In the genomic region with DNA sequence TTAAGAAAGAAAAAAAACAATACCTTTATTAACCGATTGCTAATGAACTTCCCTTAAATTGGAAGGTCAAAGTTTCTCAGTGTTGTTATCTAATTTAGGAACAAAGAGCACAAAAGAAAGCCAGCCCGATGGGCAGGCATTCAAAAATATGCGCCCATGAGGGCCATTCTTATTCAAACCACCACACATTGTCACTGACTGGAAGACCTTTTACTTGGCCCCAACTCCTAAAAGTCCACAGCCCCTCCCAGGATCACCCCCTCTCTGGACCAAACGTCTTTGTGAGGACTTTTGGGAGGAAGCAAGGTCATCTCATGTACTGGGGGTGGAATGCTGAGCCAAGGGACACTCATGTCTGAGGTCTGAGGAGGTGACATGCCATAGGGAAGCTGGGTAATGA, we compare ENCODE assay signal across 23 mouse cellular contexts. TPM values are rescaled to one million over a fixed set of nuclear protein-coding genes. Genes with fewer than 3 reads are reported as not detected.
A peak's percentile ranks its signal among the peaks of the same experiment; 100 is the strongest.
DNase-seq lines count a peak whose midpoint lies in the region; ATAC-seq and TF ChIP-seq lines count a peak whose summit lies in the region.
"Had no signal": no experiment of that assay in that cellular context is flagged by ENCODE, and none has a peak within 500 bp of the region (broad histone marks: within the 10 kb centered on the region; RNA-seq: fewer than 3 reads in every experiment).

No protein-coding gene starts in this region.

- H3K9me3 ChIP-seq in heart, embryonic 11.5 days (replicated peaks; ENCODE audit: control insufficient read depth, low read length), result no peaks in the 10 kb centered on the region
- no peaks in the 10 kb centered on the region for H3K9me3 ChIP-seq in ES-E14 (ENCODE audit: control insufficient read depth, insufficient read depth, low read depth, low read length)
- H3K9me3 ChIP-seq: embryonic facial prominence, embryonic 12.5 days; embryonic facial prominence, embryonic 15.5 days; forebrain, embryonic 15.5 days; heart, embryonic 10.5 days had no signal

- TF ChIP-seq CTCF in olfactory bulb, adult 2 months (IDR thresholded peaks at IDR 0.05; ENCODE audit: insufficient read depth, low read depth, low read length), result no peak

- H3K4me3 ChIP-seq in heart, embryonic 11.5 days (ENCODE audit: low read depth, low read length), result no peak overlapping the region
- H3K4me3 ChIP-seq in ES-E14 (ENCODE audit: insufficient read depth in 1 of 2, low read depth in 1 of 2, low read length in 2 of 2, poor library complexity in 1 of 2, severe bottlenecking in 1 of 2), result peak overlapping the region; percentile 8 to 15; a peak in 3 of 4 replicates
- H3K4me3 ChIP-seq in olfactory bulb, adult 2 months (ENCODE audit: insufficient read depth, low read depth, low read length), result no peak overlapping the region
- H3K4me3 ChIP-seq: embryonic facial prominence, embryonic 12.5 days; embryonic facial prominence, embryonic 15.5 days; forebrain, embryonic 15.5 days; heart, adult 2 months; heart, embryonic 10.5 days had no signal

- no peaks in the 10 kb centered on the region for H3K36me3 ChIP-seq in heart, embryonic 11.5 days (ENCODE audit: control insufficient read depth, insufficient read depth, low read length)
- H3K36me3 ChIP-seq in ES-E14 (ENCODE audit: control insufficient read depth, insufficient read depth, low read length, poor library complexity, severe bottlenecking), result no peaks in the 10 kb centered on the region
- H3K36me3 ChIP-seq: embryonic facial prominence, embryonic 12.5 days; embryonic facial prominence, embryonic 15.5 days; forebrain, embryonic 15.5 days; heart, embryonic 10.5 days had no signal

- H3K9ac ChIP-seq in heart, embryonic 11.5 days (ENCODE audit: low read depth, low read length), result no peak overlapping the region
- peak overlapping the region; percentile 26; the same call in 1 of the 2 replicates for H3K9ac ChIP-seq in ES-E14 (ENCODE audit: insufficient read depth, low read depth, low read length, poor library complexity, severe bottlenecking)
- H3K9ac ChIP-seq: embryonic facial prominence, embryonic 12.5 days; embryonic facial prominence, embryonic 15.5 days; forebrain, embryonic 15.5 days; hindbrain, embryonic 14.5 days had no signal

- ATAC-seq in heart, embryonic 11.5 days (replicated peaks; ENCODE audit: insufficient number of reproducible peaks, low FRiP score, low TSS enrichment), result no peak
- ATAC-seq: forebrain, embryonic 15.5 days; hindbrain, postnatal 0 days; inflammation-experienced regulatory T-cells, adult 6 months; intestine, embryonic 16.5 days had no signal

- WGBS in heart, embryonic 11.5 days (ENCODE audit: insufficient replicate concordance), result 64% methylated on average over 4 of the region's 4 CpGs
- 55% methylated on average over 4 of the region's 4 CpGs for WGBS in olfactory bulb, adult 2 months

- in situ Hi-C loops in ES-E14 (cut with MboI; ENCODE audit: low sequenced_read_pairs in 2 of 2, unreplicated experiment in 2 of 2), result no loop called here

- TF ChIP-seq POLR2A in olfactory bulb, adult 2 months (IDR thresholded peaks at IDR 0.05; ENCODE audit: insufficient read depth, low read depth, low read length), result no peak

- no peak overlapping the region for H3K4me2 ChIP-seq in heart, embryonic 11.5 days
- H3K4me2 ChIP-seq: embryonic facial prominence, embryonic 12.5 days; embryonic facial prominence, embryonic 15.5 days; forebrain, embryonic 15.5 days; hindbrain, embryonic 14.5 days had no signal

- DNase-seq in heart, adult 11 months, result peak; percentile 89
- DNase-seq in testis, postnatal 14 days (ENCODE audit: low spot score), result peak; percentile 32
- DNase-seq in testis, postnatal 10 days (ENCODE audit: low spot score), result no peak
- DNase-seq in ES-E14 (ENCODE audit: low read depth, low spot score), result peak; percentile 93
- no peak for DNase-seq in right cerebral cortex, adult 18-20 months
- no peak for DNase-seq in kidney, adult 11 months
- DNase-seq: adrenal gland, postnatal 10 days; adrenal gland, postnatal 36 days; cerebellum, adult 18-20 months; cerebellum, adult 9-10 months; cerebellum, postnatal 14 days; gastrocnemius, postnatal 25 days; heart, adult 2 months had no signal

- no peaks in the 10 kb centered on the region for H3K4me1 ChIP-seq in heart, embryonic 11.5 days (ENCODE audit: control insufficient read depth, insufficient read depth, low read length)
- H3K4me1 ChIP-seq in ES-E14 (ENCODE audit: control insufficient read depth in 2 of 2, insufficient read depth in 2 of 2, low read length in 2 of 2, poor library complexity in 1 of 2), result peaks cover 2 to 8% of the 10 kb centered on the region in 2 experiments
- peaks cover 5% of the 10 kb centered on the region for H3K4me1 ChIP-seq in olfactory bulb, adult 2 months (ENCODE audit: control insufficient read depth, insufficient read depth, low read length)
- H3K4me1 ChIP-seq: embryonic facial prominence, embryonic 12.5 days had no signal

- H3K27me3 ChIP-seq in heart, embryonic 11.5 days (ENCODE audit: control insufficient read depth, insufficient read depth, low read length), result no peaks in the 10 kb centered on the region; the same call in 1 of the 2 replicates
- H3K27me3 ChIP-seq: embryonic facial prominence, embryonic 12.5 days; forebrain, embryonic 15.5 days had no signal

- no peak overlapping the region for H3K27ac ChIP-seq in heart, embryonic 11.5 days (ENCODE audit: low read depth, low read length)
- H3K27ac ChIP-seq in ES-E14 (ENCODE audit: insufficient read depth, low read depth, low read length, poor library complexity, severe bottlenecking), result peak overlapping the region; percentile 96
- H3K27ac ChIP-seq in olfactory bulb, adult 2 months (ENCODE audit: insufficient read depth, low read depth, low read length), result peak overlapping the region; percentile 37; the same call in 1 of the 2 replicates
- H3K27ac ChIP-seq: embryonic facial prominence, embryonic 12.5 days; embryonic facial prominence, embryonic 15.5 days; forebrain, embryonic 15.5 days; heart, adult 2 months; heart, embryonic 10.5 days; hindbrain, embryonic 14.5 days; hindbrain, postnatal 0 days had no signal

TF ChIP-seq in ES-E14, 5 proteins besides CTCF, POLR2A, EP300 and RAD21:
- TF ChIP-seq CHD2 (IDR thresholded peaks at IDR 0.05; ENCODE audit: low read depth, low read length) (peak; percentile 78), MAFK (IDR thresholded peaks at IDR 0.05; ENCODE audit: insufficient read depth, low read depth, low read length) (no peak)

RNA-seq across cellular contexts. Expression of gene Jam2, which starts 4.7 kb away (rescaled TPM):
- polyA plus RNA-seq in heart, embryonic 11.5 days (2014; fragmentation: Nextera tagmentation; extraction: Ambion mirVana), result 8.1 and 9.8 TPM in 2 replicates
- 225 and 328 TPM in 2 replicates for total RNA-seq in ES-E14 (2012; rRNA removed)
- not detected in 2 replicates for polyA plus RNA-seq in olfactory bulb, adult 2 months (2012; ENCODE audit: insufficient read depth, insufficient read length, low replicate concordance, missing spikeins)

RNA-seq across cellular contexts. Expression of gene Mrpl39, which starts 33.6 kb away (rescaled TPM):
- polyA plus RNA-seq in heart, embryonic 11.5 days (2014; fragmentation: Nextera tagmentation; extraction: Ambion mirVana), result 51.4 and 53.0 TPM in 2 replicates
- 56.4 and 66.3 TPM in 2 replicates for total RNA-seq in ES-E14 (2012; rRNA removed)
- not detected in 2 replicates for polyA plus RNA-seq in olfactory bulb, adult 2 months (2012; ENCODE audit: insufficient read depth, insufficient read length, low replicate concordance, missing spikeins)

Comparison
In these comparisons a context has a peak if more than half of its experiments do, and no peak if none do; other contexts are left out.
1. DNase-seq: peak in heart, adult 11 months (single experiment), testis, postnatal 14 days (single experiment) and ES-E14 (single experiment); none in testis, postnatal 10 days (single experiment), right cerebral cortex, adult 18-20 months (single experiment) and kidney, adult 11 months (single experiment).
2. H3K4me3 ChIP-seq: peak in ES-E14 (2 of 2); none in heart, embryonic 11.5 days (single experiment) and olfactory bulb, adult 2 months (single experiment).
3. RNA of gene Mrpl39, which starts 33.6 kb away (polyA plus RNA-seq): 51.4 to 53.0 TPM in heart, embryonic 11.5 days; not detected in olfactory bulb, adult 2 months; every median in the first group is over 10 times any median in the second.